Mouse (Mus musculus) frontal cortex, adult 2 months (tissue): ENCODE results near the gene Dpysl5. TPM values are rescaled to one million over a fixed set of nuclear protein-coding genes. Genes with fewer than 3 reads are reported as not detected.

Source experiments
- DNase-seq, 2 experiments: peaks; one replicate each; pipeline ENCODE4 v3.0.0; 2022; ENCODE audit warnings: low spot score in 1 of 2; ENCODE audit errors: extremely low spot score in 1 of 2
- polyA plus RNA-seq: library from polyadenylated mRNA; depleted of rRNA; stranded (reverse); fragments of >200 nt; gene quantifications from 2 replicates; pipeline ENCODE4 v1.2.3, GENCODE M21; 2012

Gene Dpysl5
- polyA plus RNA-seq, 1 experiment, result 40.3 TPM

- DNase-seq, result peak in 1 of 2 experiments; percentile 51
Measured at GRCm38 (mm10) chr5:30755215-30755614, 43.9 kb downstream of the Dpysl5 start.

- DNase-seq, result peak in 1 of 2 experiments; percentile 64
Measured at GRCm38 (mm10) chr5:30762815-30763510, 51.6 kb downstream of the Dpysl5 start.

- DNase-seq, result no peak
Measured at GRCm38 (mm10) chr5:30763511-30763830, 52.1 kb downstream of the Dpysl5 start.

- peak in 1 of 2 experiments; percentile 34 for DNase-seq
Measured at GRCm38 (mm10) chr5:30765596-30766370, 54.4 kb downstream of the Dpysl5 start.

GRCm38 (mm10) chr5:30768082-30768481, 56.7 kb downstream of the Dpysl5 start:
- no peak for DNase-seq

GRCm38 (mm10) chr5:30768598-30768997, 57.2 kb downstream of the Dpysl5 start:
- DNase-seq, result no peak

- no peak for DNase-seq
Measured at GRCm38 (mm10) chr5:30769075-30769474, 57.7 kb downstream of the Dpysl5 start.

- peak; percentile 87 to 98 for DNase-seq
Measured at GRCm38 (mm10) chr5:30774601-30775371, 63.4 kb downstream of the Dpysl5 start.

GRCm38 (mm10) chr5:30780699-30781098, 69.3 kb downstream of the Dpysl5 start:
- DNase-seq, result peak in 1 of 2 experiments; percentile 46

GRCm38 (mm10) chr5:30781147-30781546, 69.8 kb downstream of the Dpysl5 start:
- DNase-seq, result no peak

GRCm38 (mm10) chr5:30787381-30787780, 76.0 kb downstream of the Dpysl5 start:
- no peak for DNase-seq

- no peak for DNase-seq
Measured at GRCm38 (mm10) chr5:30790047-30790446, 78.7 kb downstream of the Dpysl5 start.

GRCm38 (mm10) chr5:30796125-30796524, 84.8 kb downstream of the Dpysl5 start:
- peak in 1 of 2 experiments; percentile 87 for DNase-seq

GRCm38 (mm10) chr5:30797482-30797881, 86.1 kb downstream of the Dpysl5 start:
- DNase-seq, result no peak

- no peak for DNase-seq
Measured at GRCm38 (mm10) chr5:30797982-30798381, 86.6 kb downstream of the Dpysl5 start.

- DNase-seq, result no peak
Measured at GRCm38 (mm10) chr5:30798965-30799364, 87.6 kb downstream of the Dpysl5 start.

- no peak for DNase-seq
Measured at GRCm38 (mm10) chr5:30802724-30803467, 91.5 kb downstream of the Dpysl5 start.

- peak; percentile 73 to 94 for DNase-seq
Measured at GRCm38 (mm10) chr5:30806106-30806505, 94.7 kb downstream of the Dpysl5 start.

- DNase-seq, result peak; percentile 88 to 94
Measured at GRCm38 (mm10) chr5:30814424-30815119, 103.2 kb downstream of the Dpysl5 start, which contains the start of gene Mapre3. Mapre3 (plus strand) TSS chr5:30814641.

- DNase-seq, result no peak
Measured at GRCm38 (mm10) chr5:30815120-30815465, 103.7 kb downstream of the Dpysl5 start.
